Mouse (Mus musculus) layer of hippocampus, postnatal 14 days (tissue): ENCODE data around the gene Lypd6b. TPM values are rescaled to one million over a fixed set of nuclear protein-coding genes. Genes with fewer than 3 reads are reported as not detected.

ENCODE experiments used
- DNase-seq, 2 experiments: peaks; one replicate each; pipeline ENCODE4 v3.0.0; 2021 to 2022; ENCODE audit warnings: low spot score in 2 of 2, mixed read lengths in 1 of 2
- long read RNA-seq, 2 experiments: library from polyadenylated mRNA; stranded (forward); transcript quantifications; one replicate each; pipeline ENCODE4 v2.0.0; 2021
- total RNA-seq, 2 experiments: library from RNA; stranded (reverse); gene quantifications; 2 replicates each; pipeline ENCODE4 v1.2.3; 2021

Lypd6b gene
- 1 to 10 TPM; 5.3 to 5.8 TPM for total RNA-seq
- long read RNA-seq, experiment 1, partial matches to known transcripts = 0 of 7 reads
- long read RNA-seq, experiment 1, other reads (novel, unspliced or antisense) = 7 of 7 reads
- long read RNA-seq, experiment 2, partial matches to known transcripts = 1 of 10 reads
- long read RNA-seq, experiment 2, other reads (novel, unspliced or antisense) = 9 of 10 reads

DNA sequence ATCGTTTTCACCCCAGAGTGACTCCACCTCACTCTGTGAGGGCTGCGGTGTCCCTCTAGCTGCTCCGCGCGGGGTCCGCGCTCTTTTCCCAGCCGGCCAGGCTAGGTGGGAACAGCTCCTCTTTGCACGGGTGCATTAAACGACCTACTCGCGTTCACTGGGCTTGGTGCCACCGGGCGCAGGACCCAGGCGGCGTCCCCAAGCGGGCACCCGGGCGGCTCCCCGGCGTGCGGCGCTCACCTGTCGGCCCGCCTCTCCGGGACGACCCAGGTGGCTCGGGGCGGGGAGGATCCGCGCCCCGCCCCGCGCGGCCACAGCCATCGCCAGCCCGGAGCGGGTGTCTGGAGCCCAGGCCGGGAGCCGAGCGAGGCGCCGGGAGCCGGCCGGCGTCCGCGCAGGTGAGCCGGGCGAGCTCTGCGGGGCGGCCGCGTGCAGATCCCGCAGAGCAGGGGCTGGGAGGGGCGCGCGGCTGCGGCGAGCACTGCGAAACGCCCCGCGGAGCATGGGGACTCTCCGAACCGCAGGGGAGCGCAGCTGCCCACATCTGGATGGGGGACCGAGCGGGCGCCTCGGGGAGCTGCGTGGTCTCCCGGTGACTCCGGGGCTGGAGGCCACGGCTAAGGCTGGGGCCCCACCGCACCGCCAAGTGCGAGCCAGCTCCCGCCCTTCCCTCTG lies at the start of gene Lypd6b:
TSS of gene Lypd6b (plus strand) at position 313 of the 675 bp plus-strand sequence.
- DNase-seq = no peak

DNA sequence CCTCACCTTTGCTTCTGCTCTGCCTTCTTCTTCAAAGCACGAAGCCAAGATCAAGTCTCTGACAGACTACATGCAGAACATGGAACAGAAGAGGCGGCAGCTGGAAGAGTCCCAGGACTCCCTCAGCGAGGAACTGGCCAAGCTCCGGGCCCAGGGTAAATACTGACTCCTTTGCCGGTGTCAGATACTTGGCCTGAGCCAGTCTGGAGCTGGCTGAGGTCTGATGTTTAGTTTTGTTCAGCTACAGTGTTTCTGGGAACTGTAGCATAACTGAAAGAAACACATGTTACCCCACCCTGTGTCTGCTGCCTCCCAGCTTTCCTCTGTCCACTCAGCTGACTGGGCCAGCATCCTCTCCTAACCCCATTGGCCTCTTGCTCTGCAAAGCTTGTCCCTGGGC lies 48.4 kb upstream of the Lypd6b start:
- no peak for DNase-seq

GRCm38 (mm10) chr2:49741026-49741425 lies 46.5 kb upstream of the Lypd6b start:
- no peak for DNase-seq

GRCm38 (mm10) chr2:49741895-49742734 lies 45.4 kb upstream of the Lypd6b start:
- DNase-seq = peak; percentile 73 to 77

DNA sequence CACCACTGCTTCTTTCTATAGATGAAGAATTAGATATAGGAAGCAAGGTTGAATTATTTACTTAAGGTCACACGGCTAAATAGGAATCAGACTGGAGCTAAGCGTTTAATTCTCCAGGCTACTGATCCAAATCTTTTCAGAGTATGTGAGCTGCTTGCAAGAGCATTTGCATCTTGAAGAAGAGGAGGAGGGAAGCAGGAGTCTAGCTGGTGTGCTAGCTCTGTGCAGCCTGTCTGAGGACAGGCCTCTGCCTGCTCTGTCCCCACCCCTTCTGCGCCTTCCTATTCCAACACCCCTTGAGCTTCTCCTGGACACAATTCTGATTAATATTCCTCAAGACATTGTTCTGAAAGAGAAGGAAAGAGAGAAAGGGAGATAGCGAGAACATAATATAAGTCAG lies 44.6 kb upstream of the Lypd6b start:
- DNase-seq = no peak

DNA sequence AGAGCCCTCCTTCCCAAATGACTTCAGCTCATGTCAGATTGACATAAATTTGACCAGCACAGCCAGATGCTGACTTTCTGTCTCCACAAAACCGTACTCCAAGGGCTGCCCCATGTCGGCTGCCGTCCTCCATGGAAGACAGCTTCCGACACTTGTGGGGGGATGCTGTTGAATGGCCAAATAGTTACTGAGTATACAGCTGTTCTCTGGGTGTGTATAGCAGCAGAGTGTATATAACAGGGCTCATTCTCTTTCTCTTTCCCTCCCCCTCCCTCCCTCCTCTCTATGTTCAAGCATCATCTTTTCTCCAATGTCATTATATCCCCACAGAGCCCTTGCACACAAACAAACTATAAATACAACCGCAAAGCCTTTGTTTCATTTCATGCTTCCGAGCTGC lies 43.7 kb upstream of the Lypd6b start:
- DNase-seq = no peak

GRCm38 (mm10) chr2:49744251-49745093 lies 43.0 kb upstream of the Lypd6b start:
- DNase-seq = no peak

DNA sequence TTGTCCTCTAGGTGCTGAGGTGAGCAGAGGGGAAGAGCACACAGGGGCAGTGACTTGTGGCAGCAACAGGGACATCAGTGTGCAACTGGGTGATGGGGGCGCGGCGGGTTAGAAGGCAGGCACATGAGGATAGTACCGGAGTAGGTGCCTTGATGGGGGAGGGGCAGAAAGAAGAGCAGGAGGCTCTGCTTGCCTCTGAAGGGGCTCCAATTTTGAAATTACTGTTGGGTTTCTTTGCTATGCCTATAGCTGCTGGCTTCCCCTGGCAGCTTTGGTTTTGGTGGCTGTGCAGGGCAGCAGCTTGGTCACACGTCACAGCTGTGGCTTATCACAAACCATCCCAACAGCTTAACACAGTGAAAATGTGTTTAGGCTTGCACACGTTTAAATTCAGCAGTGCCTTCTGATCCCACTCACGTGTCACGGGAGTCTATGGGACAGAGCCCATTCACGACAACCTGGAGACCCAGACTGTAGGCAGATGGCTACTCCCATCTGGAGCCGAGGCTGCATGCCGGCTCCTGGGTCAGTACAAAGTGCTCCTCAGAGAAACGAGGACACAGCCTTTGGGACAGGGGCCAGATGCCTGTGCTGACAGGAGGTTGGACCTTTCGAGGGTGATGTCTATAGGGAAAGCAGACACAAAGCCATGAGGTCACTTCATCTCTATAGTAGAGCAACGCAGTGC lies 42.2 kb upstream of the Lypd6b start:
- DNase-seq = no peak

DNA sequence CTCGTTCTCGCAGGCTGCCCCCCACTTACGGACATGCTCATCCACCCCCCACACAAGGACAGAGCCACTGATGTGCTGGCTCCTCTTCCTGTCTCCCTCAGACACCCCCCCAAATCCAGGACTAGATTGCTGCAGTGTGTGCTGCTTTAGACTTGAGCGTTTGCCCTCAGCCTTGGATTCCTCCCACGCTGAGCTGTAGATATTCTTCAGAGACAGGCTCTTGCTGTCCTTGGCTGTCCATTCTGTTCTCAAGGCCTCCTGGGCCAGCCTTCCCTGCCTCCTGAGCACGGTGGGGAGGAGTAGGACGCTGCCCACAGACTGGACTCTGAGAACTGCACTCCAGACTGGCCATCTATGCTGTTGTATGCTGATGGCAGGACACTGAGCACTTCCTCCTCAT lies 40.5 kb upstream of the Lypd6b start:
- DNase-seq = no peak

DNA sequence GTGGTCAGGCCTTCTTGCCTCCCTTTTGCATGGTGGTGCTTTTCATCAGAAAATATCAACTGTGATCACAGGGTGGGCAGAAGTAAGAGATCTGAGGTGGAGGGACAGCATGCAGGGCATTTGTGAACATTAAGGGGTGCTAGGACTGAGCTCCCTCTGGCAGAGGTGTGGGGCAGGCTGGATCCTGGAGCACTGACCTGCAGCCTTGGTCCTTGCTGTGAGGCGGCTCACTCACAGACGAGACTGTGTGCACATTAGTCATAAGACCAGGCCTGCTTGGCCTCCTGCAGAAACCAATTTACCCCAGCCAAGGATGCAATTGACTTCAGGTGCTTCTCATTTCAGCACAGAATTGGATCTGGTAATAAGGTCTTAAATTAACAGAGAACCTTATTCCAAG lies 39.8 kb upstream of the Lypd6b start:
- DNase-seq = no peak

GRCm38 (mm10) chr2:49748628-49749342 lies 38.7 kb upstream of the Lypd6b start:
- DNase-seq = no peak

- DNase-seq = no peak
Measured at GRCm38 (mm10) chr2:49749730-49750576, 37.5 kb upstream of the Lypd6b start.

- no peak for DNase-seq
Measured at GRCm38 (mm10) chr2:49751544-49752210, 35.8 kb upstream of the Lypd6b start.

DNA sequence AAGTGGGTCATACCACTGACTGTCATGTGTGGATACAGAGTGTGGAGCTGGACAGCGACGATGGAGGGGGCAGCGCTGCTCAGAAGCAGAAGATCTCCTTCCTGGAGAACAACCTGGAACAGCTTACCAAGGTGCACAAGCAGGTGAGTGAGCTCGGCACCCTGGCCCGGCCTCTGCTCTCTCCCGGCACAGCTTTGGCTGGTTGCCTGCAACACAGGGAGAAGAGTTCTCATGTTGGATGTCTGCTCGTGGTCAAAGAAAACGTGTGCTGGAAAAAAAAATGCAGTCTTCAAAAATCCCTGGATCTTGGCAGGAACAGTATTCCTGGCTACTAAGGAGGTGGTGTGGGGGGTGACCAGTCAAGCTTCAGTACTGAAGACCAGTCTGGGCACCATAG lies 35.3 kb upstream of the Lypd6b start:
- DNase-seq = no peak

DNA sequence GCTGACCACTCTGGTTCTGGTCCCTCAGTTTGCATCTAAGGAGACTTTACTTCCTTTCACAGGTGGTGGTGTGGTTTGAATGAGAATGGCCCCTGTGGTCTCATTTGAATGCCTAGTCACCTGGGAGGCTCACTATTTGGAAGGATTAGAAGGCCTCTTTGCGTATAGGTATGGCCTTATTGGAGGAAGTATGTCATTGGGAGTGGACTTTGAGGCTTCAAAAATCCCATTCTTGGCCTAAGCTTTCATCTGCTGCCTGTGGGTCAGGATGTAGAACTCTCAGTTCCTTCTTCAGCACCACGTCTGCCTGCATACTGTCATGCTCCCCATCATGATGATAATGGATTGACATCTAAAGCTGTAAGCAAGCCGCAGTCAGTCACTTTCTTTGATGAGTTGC lies 34.4 kb upstream of the Lypd6b start:
- no peak for DNase-seq

- no peak for DNase-seq
Measured at GRCm38 (mm10) chr2:49755054-49755453, 32.4 kb upstream of the Lypd6b start.

DNA sequence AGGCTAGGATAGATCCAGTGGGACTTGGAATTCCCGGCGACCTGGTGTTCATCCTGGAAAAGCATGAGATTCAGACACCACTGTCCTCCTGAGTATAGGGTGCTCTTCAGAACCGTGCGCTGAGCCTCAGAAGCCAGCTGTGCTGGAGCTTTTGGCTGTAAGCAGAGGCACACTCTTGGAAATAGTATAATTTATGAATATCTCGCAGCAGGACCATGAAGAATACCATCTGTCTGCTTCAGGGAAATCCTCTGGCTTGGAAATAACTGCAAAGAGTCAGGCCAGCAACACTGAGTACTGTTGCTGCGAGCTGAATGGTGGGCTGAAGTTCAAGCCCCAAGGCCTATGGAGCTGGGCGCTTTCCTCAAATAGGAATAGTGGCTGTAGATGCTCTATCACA lies 29.9 kb upstream of the Lypd6b start:
- DNase-seq = no peak

GRCm38 (mm10) chr2:49764331-49764946 lies 23.0 kb upstream of the Lypd6b start:
- peak in 1 of 2 experiments; percentile 76 for DNase-seq
